Mouse (Mus musculus): ENCODE measurements around the gene Tac4.

Tac4 gene

DNA sequence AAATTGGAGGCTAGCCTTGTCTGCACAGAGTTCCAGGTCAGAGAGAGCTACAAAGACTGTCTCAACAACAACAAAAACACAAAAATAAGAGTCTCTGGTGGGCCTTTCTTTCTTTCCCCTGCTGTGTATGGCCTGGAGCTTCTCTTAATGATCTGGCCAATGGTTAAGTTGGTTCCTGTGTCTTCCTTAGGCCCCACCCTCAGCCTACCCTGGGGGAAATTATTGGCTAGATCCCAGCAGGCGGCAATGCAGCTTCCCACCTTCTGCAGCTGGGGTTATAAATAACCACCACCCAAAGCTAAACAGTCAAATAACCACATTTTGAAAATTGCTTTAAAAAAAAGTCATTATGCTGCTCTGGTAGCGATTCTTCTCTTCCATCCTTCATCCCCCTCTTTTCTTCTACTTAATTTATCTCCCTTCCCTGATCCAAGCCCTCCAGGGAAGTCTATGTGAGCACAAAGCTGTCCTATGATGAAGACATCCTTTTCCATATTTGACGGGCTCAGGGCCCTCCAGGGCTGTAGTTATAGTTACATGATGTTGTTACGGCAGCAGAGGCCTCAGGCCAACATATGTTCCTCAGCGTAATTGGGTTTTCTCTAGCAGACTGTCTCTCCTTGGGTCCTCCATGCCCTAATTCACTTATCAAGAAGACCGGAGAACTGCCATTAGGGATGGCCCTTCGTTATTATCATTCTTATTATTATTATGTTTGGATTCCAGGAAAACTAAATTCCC is 54.1 kb downstream of the Tac4 start:
- DNase-seq (ENCODE audit: low read depth, low spot score): no peak

DNA sequence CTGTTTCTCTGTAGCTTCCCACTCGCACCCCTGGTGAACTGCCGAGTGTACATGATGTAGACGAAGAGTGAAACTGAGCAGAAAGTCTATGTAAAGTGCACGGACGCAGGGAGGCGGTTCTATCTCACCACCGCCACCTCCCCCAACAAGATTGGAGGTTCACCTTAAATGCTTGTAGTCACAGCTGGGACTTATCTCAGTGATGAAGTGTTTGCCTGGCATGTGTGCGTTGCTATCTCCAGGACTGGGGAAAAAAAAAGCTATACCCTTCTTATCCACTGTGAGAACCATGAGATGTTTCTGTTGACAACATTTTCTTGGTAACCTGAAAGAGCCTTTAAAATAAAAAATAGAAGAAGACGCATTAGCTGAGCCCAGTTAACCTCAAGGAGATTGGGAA is 56.8 kb downstream of the Tac4 start:
- DNase-seq (ENCODE audit: low read depth, low spot score): no peak
